Mouse (Mus musculus): ENCODE data around the gene Slc3a1.
A peak's percentile ranks its signal among the peaks of the same experiment; 100 is the strongest.

Slc3a1 gene

GRCm38 (mm10) chr17:85028093-85028739 is at the start of gene Slc3a1:
TSS of gene Slc3a1 (plus strand) at chr17:85028376.
- no peak for DNase-seq

GRCm38 (mm10) chr17:84981721-84982120 is 46.5 kb upstream of the Slc3a1 start:
- DNase-seq: no peak

- DNase-seq: no peak
These were observed 45.4 kb upstream of the Slc3a1 start for GRCm38 (mm10) chr17:84982735-84983134.

- no peak for DNase-seq
These were observed 41.8 kb upstream of the Slc3a1 start for GRCm38 (mm10) chr17:84986368-84986767.

- DNase-seq: no peak
These were observed 40.3 kb upstream of the Slc3a1 start for GRCm38 (mm10) chr17:84987834-84988410.

GRCm38 (mm10) chr17:84988514-84988913 is 39.7 kb upstream of the Slc3a1 start:
- no peak for DNase-seq

- DNase-seq: no peak
These were observed 32.3 kb upstream of the Slc3a1 start for GRCm38 (mm10) chr17:84995844-84996243.

GRCm38 (mm10) chr17:84997639-84998038 is 30.5 kb upstream of the Slc3a1 start:
- DNase-seq: no peak

- no peak for DNase-seq
These were observed 28.5 kb upstream of the Slc3a1 start for GRCm38 (mm10) chr17:84999636-85000035.

- no peak for DNase-seq
These were observed 14.7 kb upstream of the Slc3a1 start for GRCm38 (mm10) chr17:85013485-85013884.

GRCm38 (mm10) chr17:85014632-85015031 is 13.5 kb upstream of the Slc3a1 start:
- DNase-seq: no peak

- DNase-seq: no peak
These were observed 9.8 kb upstream of the Slc3a1 start for GRCm38 (mm10) chr17:85018344-85018743.

GRCm38 (mm10) chr17:85018794-85019193 is 9.4 kb upstream of the Slc3a1 start:
- no peak for DNase-seq

- no peak for DNase-seq
These were observed 7.8 kb upstream of the Slc3a1 start for GRCm38 (mm10) chr17:85020343-85020742.

- DNase-seq: peak; percentile 40
These were observed 4.7 kb upstream of the Slc3a1 start for GRCm38 (mm10) chr17:85023247-85024167.

- no peak for DNase-seq
These were observed 3.9 kb upstream of the Slc3a1 start for GRCm38 (mm10) chr17:85024237-85024636.

GRCm38 (mm10) chr17:85025151-85025550 is 3.0 kb upstream of the Slc3a1 start:
- no peak for DNase-seq

GRCm38 (mm10) chr17:85026436-85026835 is 1.7 kb upstream of the Slc3a1 start:
- no peak for DNase-seq

- DNase-seq: no peak
These were observed 929 bp upstream of the Slc3a1 start for GRCm38 (mm10) chr17:85027247-85027646.

GRCm38 (mm10) chr17:85028797-85029196 is 621 bp downstream of the Slc3a1 start:
- no peak for DNase-seq

GRCm38 (mm10) chr17:85030651-85031050 is 2.5 kb downstream of the Slc3a1 start:
- DNase-seq: no peak

- DNase-seq: no peak
These were observed 4.9 kb downstream of the Slc3a1 start for GRCm38 (mm10) chr17:85033087-85033486.

GRCm38 (mm10) chr17:85034068-85034467 is 5.9 kb downstream of the Slc3a1 start:
- DNase-seq: peak; percentile 14

GRCm38 (mm10) chr17:85037855-85038254 is 9.7 kb downstream of the Slc3a1 start:
- no peak for DNase-seq
